ENCODE assay signal across 12 mouse cellular contexts in genomic region chr3:97363418-97364098, GRCm38 (mm10). TPM values are rescaled to one million over a fixed set of nuclear protein-coding genes. Genes with fewer than 3 reads are reported as not detected.
DNase-seq lines count a peak whose midpoint lies in the region; ATAC-seq and TF ChIP-seq lines count a peak whose summit lies in the region.
"Had no signal": no experiment of that assay in that cellular context is flagged by ENCODE, and none has a peak within 500 bp of the region (broad histone marks: within the 10 kb centered on the region; RNA-seq: fewer than 3 reads in every experiment).

No protein-coding gene starts in this region.

- no peak for TF ChIP-seq EP300 in heart, adult 2 months (IDR thresholded peaks at IDR 0.05; ENCODE audit: insufficient read depth, low read depth, low read length)

- no peaks in the 10 kb centered on the region for H3K27me3 ChIP-seq in heart, adult 2 months (ENCODE audit: control insufficient read depth, insufficient read depth, low read length)
- H3K27me3 ChIP-seq in intestine, embryonic 16.5 days (replicated peaks; ENCODE audit: control insufficient read depth, insufficient read depth, low read length): no peaks in the 10 kb centered on the region
- no peaks in the 10 kb centered on the region for H3K27me3 ChIP-seq in lung, embryonic 14.5 days (ENCODE audit: insufficient read depth, low read length)
- no peaks in the 10 kb centered on the region for H3K27me3 ChIP-seq in midbrain, embryonic 14.5 days (ENCODE audit: control insufficient read depth, insufficient read depth, low read length)
- H3K27me3 ChIP-seq: neural tube, embryonic 12.5 days had no signal

- H3K36me3 ChIP-seq in heart, adult 2 months (ENCODE audit: control insufficient read depth, insufficient read depth, low read length): no peaks in the 10 kb centered on the region
- H3K36me3 ChIP-seq in intestine, embryonic 16.5 days (ENCODE audit: control insufficient read depth, insufficient read depth, low read length): no peaks in the 10 kb centered on the region
- no peaks in the 10 kb centered on the region for H3K36me3 ChIP-seq in lung, embryonic 14.5 days (ENCODE audit: insufficient read depth)
- H3K36me3 ChIP-seq in midbrain, embryonic 14.5 days (ENCODE audit: control insufficient read depth, insufficient read depth, low read length): no peaks in the 10 kb centered on the region
- H3K36me3 ChIP-seq: heart, embryonic 13.5 days; neural tube, embryonic 12.5 days had no signal

- no peaks in the 10 kb centered on the region for H3K9me3 ChIP-seq in intestine, embryonic 16.5 days (ENCODE audit: control insufficient read depth, low read length)
- no peaks in the 10 kb centered on the region for H3K9me3 ChIP-seq in lung, embryonic 14.5 days (ENCODE audit: low read depth, low read length)
- H3K9me3 ChIP-seq in midbrain, embryonic 14.5 days (ENCODE audit: control insufficient read depth, low read length): no peaks in the 10 kb centered on the region
- H3K9me3 ChIP-seq: heart, embryonic 13.5 days; neural tube, embryonic 12.5 days had no signal

- DNase-seq in heart, adult 2 months: peak; percentile 27 to 33
- no peak for DNase-seq in heart, postnatal 25 days (ENCODE audit: low spot score)
- DNase-seq in cerebellum, adult 8-10 months: peak; percentile 6
- peak; percentile 88 for DNase-seq in lung, embryonic 14.5 days
- no peak for DNase-seq in urinary bladder, postnatal 10 days (ENCODE audit: low spot score)
- DNase-seq in adrenal gland, postnatal 36 days: no peak
- no peak for DNase-seq in midbrain, embryonic 14.5 days

- ATAC-seq in intestine, embryonic 16.5 days: peak; percentile 85
- peak; percentile 99 for ATAC-seq in lung, embryonic 14.5 days (ENCODE audit: insufficient read depth)
- no peak for ATAC-seq in midbrain, embryonic 14.5 days (ENCODE audit: low FRiP score, low TSS enrichment)
- ATAC-seq: CD4-positive, CD25-positive, alpha-beta regulatory T cell, adult 4 months had no signal

- intact Hi-C loops in heart, adult 2 months (cut with DNase I): no loop called here
- intact Hi-C loops in heart, postnatal 25 days (cut with DNase I): no loop called here

- 30% methylated on average over 3 of the region's 3 CpGs for WGBS in heart, adult 2 months
- 41% methylated on average over 3 of the region's 3 CpGs for WGBS in intestine, embryonic 16.5 days
- WGBS in lung, embryonic 14.5 days: 17% methylated on average over 3 of the region's 3 CpGs
- 80% methylated on average over 3 of the region's 3 CpGs for WGBS in midbrain, embryonic 14.5 days

- TF ChIP-seq CTCF in heart, adult 2 months (IDR thresholded peaks at IDR 0.05): no peak
- TF ChIP-seq CTCF in lung, embryonic 14.5 days (IDR thresholded peaks at IDR 0.05; ENCODE audit: low read depth): no peak

- H3K4me3 ChIP-seq in heart, adult 2 months: no peak overlapping the region
- no peak overlapping the region for H3K4me3 ChIP-seq in intestine, embryonic 16.5 days (ENCODE audit: low read length)
- no peak overlapping the region for H3K4me3 ChIP-seq in lung, embryonic 14.5 days (ENCODE audit: low read depth, low read length)
- no peak overlapping the region for H3K4me3 ChIP-seq in midbrain, embryonic 14.5 days (replicated peaks; ENCODE audit: low read depth, low read length)
- H3K4me3 ChIP-seq: heart, embryonic 13.5 days; neural tube, embryonic 12.5 days had no signal

- no peak overlapping the region for H3K4me2 ChIP-seq in intestine, embryonic 16.5 days (ENCODE audit: low read depth, low read length)
- H3K4me2 ChIP-seq in lung, embryonic 14.5 days: no peak overlapping the region
- H3K4me2 ChIP-seq in midbrain, embryonic 14.5 days (ENCODE audit: low read length): no peak overlapping the region
- H3K4me2 ChIP-seq: heart, embryonic 13.5 days; neural tube, embryonic 12.5 days had no signal

- H3K27ac ChIP-seq in heart, adult 2 months: no peak overlapping the region
- no peak overlapping the region for H3K27ac ChIP-seq in intestine, embryonic 16.5 days (ENCODE audit: low read length)
- H3K27ac ChIP-seq in lung, embryonic 14.5 days (ENCODE audit: low read depth): no peak overlapping the region
- H3K27ac ChIP-seq in midbrain, embryonic 14.5 days (replicated peaks; ENCODE audit: low read depth, low read length): no peak overlapping the region
- H3K27ac ChIP-seq: heart, embryonic 13.5 days; liver, embryonic 14.5 days; neural tube, embryonic 12.5 days had no signal

- H3K79me2 ChIP-seq in heart, adult 2 months (replicated peaks; ENCODE audit: control insufficient read depth, insufficient read depth, low read length): no peaks in the 10 kb centered on the region

- no peaks in the 10 kb centered on the region; the same call in 1 of the 2 replicates for H3K4me1 ChIP-seq in heart, adult 2 months (ENCODE audit: control insufficient read depth, insufficient read depth, low read length)
- H3K4me1 ChIP-seq in intestine, embryonic 16.5 days (ENCODE audit: control insufficient read depth, insufficient read depth, low read length): peaks cover 5% of the 10 kb centered on the region; the same call in 1 of the 2 replicates
- H3K4me1 ChIP-seq in lung, embryonic 14.5 days (ENCODE audit: insufficient read depth): no peaks in the 10 kb centered on the region
- no peaks in the 10 kb centered on the region for H3K4me1 ChIP-seq in midbrain, embryonic 14.5 days (ENCODE audit: control insufficient read depth, insufficient read depth, low read length)
- H3K4me1 ChIP-seq: neural tube, embryonic 12.5 days had no signal

- no peak for TF ChIP-seq POLR2A in heart, adult 2 months (IDR thresholded peaks at IDR 0.05; ENCODE audit: insufficient read depth, low read depth, low read length)

- no peak overlapping the region for H3K9ac ChIP-seq in heart, adult 2 months (ENCODE audit: low read depth, low read length)
- no peak overlapping the region for H3K9ac ChIP-seq in intestine, embryonic 16.5 days (ENCODE audit: low read depth, low read length)
- no peak overlapping the region for H3K9ac ChIP-seq in lung, embryonic 14.5 days
- H3K9ac ChIP-seq in midbrain, embryonic 14.5 days (replicated peaks; ENCODE audit: low read length): no peak overlapping the region
- H3K9ac ChIP-seq: heart, embryonic 13.5 days; liver, embryonic 14.5 days; neural tube, embryonic 12.5 days had no signal

RNA-seq across cellular contexts. Expression of gene Olfr1402, which starts 58.3 kb away (rescaled TPM):
- not detected for total RNA-seq in heart, adult 2 months (2021)
- polyA plus RNA-seq in heart, adult 2 months (2012; rRNA removed): not detected in 2 replicates
- not detected for total RNA-seq in heart, postnatal 25 days (2021)
- polyA plus RNA-seq in intestine, embryonic 16.5 days (2015; fragmentation: Nextera tagmentation; extraction: Ambion mirVana): not detected in 2 replicates
- polyA plus RNA-seq in lung, embryonic 14.5 days (2014; fragmentation: Nextera tagmentation; extraction: Ambion mirVana): not detected in 2 replicates
- total RNA-seq in adrenal gland, postnatal 36 days (2021): not detected
- not detected in 2 replicates for polyA plus RNA-seq in midbrain, embryonic 14.5 days (2014; fragmentation: Nextera tagmentation; extraction: Ambion mirVana)
- polyA plus RNA-seq: CD4-positive, CD25-positive, alpha-beta regulatory T cell, adult 4 months; heart, embryonic 13.5 days; liver, embryonic 14.5 days; neural tube, embryonic 12.5 days had no signal

Comparison
In these comparisons a context has a peak if more than half of its experiments do, and no peak if none do; other contexts are left out.
1. DNase-seq: peak in heart, adult 2 months (2 of 2), cerebellum, adult 8-10 months (single experiment) and lung, embryonic 14.5 days (single experiment); none in heart, postnatal 25 days (single experiment), urinary bladder, postnatal 10 days (single experiment), adrenal gland, postnatal 36 days (0 of 2) and midbrain, embryonic 14.5 days (single experiment).